In the genomic region with DNA sequence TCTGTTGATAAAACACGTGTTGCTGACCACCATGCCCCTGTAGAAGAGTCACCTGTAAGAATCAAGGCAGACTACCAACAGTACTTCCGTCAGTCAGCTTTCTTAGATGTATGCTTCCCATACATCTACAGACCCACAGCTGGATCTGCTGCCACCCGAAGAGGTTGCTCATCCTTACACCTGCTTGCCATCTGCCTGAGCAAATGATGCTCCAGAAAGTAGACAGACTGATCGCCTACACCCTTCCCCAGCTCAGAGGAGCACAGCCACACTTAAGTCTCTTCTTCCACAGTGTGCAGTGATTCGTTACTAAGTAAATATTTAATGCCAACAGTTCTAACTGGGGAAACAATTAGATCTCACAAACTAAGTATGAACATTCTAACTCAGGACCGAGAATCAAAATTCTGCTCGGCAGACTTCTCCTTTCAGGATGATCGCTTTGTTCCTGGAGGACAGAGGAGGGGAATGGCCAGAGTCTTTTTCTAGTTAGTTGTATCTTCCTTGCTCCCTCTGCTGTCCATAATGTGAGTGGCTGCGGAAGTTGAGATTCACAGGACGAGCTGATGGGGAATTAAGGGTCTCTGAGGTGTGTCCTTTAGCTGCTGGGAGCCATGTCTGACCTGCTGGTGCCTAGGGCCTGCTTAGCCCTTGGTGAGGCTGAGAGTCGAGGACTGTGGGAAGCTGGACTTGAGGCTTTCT, we compare ENCODE assay signal across 9 mouse cellular contexts. TPM values are rescaled to one million over a fixed set of nuclear protein-coding genes. Genes with fewer than 3 reads are reported as not detected.
A peak's percentile ranks its signal among the peaks of the same experiment; 100 is the strongest.
DNase-seq lines count a peak whose midpoint lies in the region; ATAC-seq and TF ChIP-seq lines count a peak whose summit lies in the region.
"Had no signal": no experiment of that assay in that cellular context is flagged by ENCODE, and none has a peak within 500 bp of the region (broad histone marks: within the 10 kb centered on the region; RNA-seq: fewer than 3 reads in every experiment).

No protein-coding gene starts in this region.

- no peak overlapping the region for H3K27ac ChIP-seq in embryonic facial prominence, embryonic 11.5 days (replicated peaks; ENCODE audit: low read depth, low read length)
- H3K27ac ChIP-seq in embryonic facial prominence, embryonic 10.5 days (replicated peaks), result no peak overlapping the region; the same call in 1 of the 2 replicates
- H3K27ac ChIP-seq in kidney, embryonic 15.5 days, result no peak overlapping the region
- no peak overlapping the region for H3K27ac ChIP-seq in lung, postnatal 0 days (ENCODE audit: low read length)

- H3K36me3 ChIP-seq in embryonic facial prominence, embryonic 11.5 days (replicated peaks; ENCODE audit: control insufficient read depth, insufficient read depth, low read depth, low read length), result no peaks in the 10 kb centered on the region
- H3K36me3 ChIP-seq in embryonic facial prominence, embryonic 10.5 days (replicated peaks), result peaks cover 18% of the 10 kb centered on the region
- H3K36me3 ChIP-seq in kidney, embryonic 15.5 days, result peaks cover 15% of the 10 kb centered on the region
- peaks cover 3% of the 10 kb centered on the region; the same call in 1 of the 2 replicates for H3K36me3 ChIP-seq in lung, postnatal 0 days (ENCODE audit: insufficient read depth, low read length)

- H3K4me3 ChIP-seq in embryonic facial prominence, embryonic 11.5 days (ENCODE audit: low read depth, low read length), result no peak overlapping the region
- no peak overlapping the region for H3K4me3 ChIP-seq in embryonic facial prominence, embryonic 10.5 days
- no peak overlapping the region for H3K4me3 ChIP-seq in kidney, embryonic 15.5 days (replicated peaks)
- H3K4me3 ChIP-seq in lung, postnatal 0 days (ENCODE audit: low read depth, low read length), result no peak overlapping the region

- no peaks in the 10 kb centered on the region for H3K27me3 ChIP-seq in embryonic facial prominence, embryonic 11.5 days (ENCODE audit: control insufficient read depth, insufficient read depth, low read length)
- H3K27me3 ChIP-seq in embryonic facial prominence, embryonic 10.5 days (replicated peaks; ENCODE audit: low read depth, poor library complexity, severe bottlenecking), result no peaks in the 10 kb centered on the region
- H3K27me3 ChIP-seq in kidney, embryonic 15.5 days, result no peaks in the 10 kb centered on the region
- no peaks in the 10 kb centered on the region for H3K27me3 ChIP-seq in lung, postnatal 0 days (replicated peaks; ENCODE audit: insufficient read depth, low read length)

- H3K4me2 ChIP-seq in embryonic facial prominence, embryonic 11.5 days (ENCODE audit: low read depth, low read length), result no peak overlapping the region
- no peak overlapping the region for H3K4me2 ChIP-seq in kidney, embryonic 15.5 days
- no peak overlapping the region for H3K4me2 ChIP-seq in lung, postnatal 0 days (replicated peaks; ENCODE audit: low read depth, low read length)

- peak; percentile 24 for DNase-seq in embryonic facial prominence, embryonic 11.5 days (ENCODE audit: low spot score)
- no peak for DNase-seq in embryonic facial prominence, embryonic 10.5 days (ENCODE audit: low spot score)
- peak; percentile 44 to 57 for DNase-seq in kidney, postnatal 4 days
- peak; percentile 21 for DNase-seq in NIH3T3 (ENCODE audit: low read depth)
- DNase-seq in lung, postnatal 0 days (ENCODE audit: low spot score), result peak; percentile 58
- no peak for DNase-seq in urinary bladder, postnatal 36 days (ENCODE audit: low spot score in 2 of 2)
- DNase-seq: cerebellum, adult 8-10 months had no signal

- peak; percentile 59 for TF ChIP-seq CTCF in lung, postnatal 0 days (IDR thresholded peaks at IDR 0.05)

- no peak for TF ChIP-seq EP300 in lung, postnatal 0 days (IDR thresholded peaks at IDR 0.05)

- H3K4me1 ChIP-seq in embryonic facial prominence, embryonic 11.5 days (ENCODE audit: control insufficient read depth, insufficient read depth, low read length), result no peaks in the 10 kb centered on the region
- peaks cover 23% of the 10 kb centered on the region for H3K4me1 ChIP-seq in embryonic facial prominence, embryonic 10.5 days
- no peaks in the 10 kb centered on the region for H3K4me1 ChIP-seq in kidney, embryonic 15.5 days
- peaks cover 6% of the 10 kb centered on the region; the same call in 1 of the 2 replicates for H3K4me1 ChIP-seq in lung, postnatal 0 days (ENCODE audit: insufficient read depth, low read depth, low read length)

- H3K9me3 ChIP-seq in embryonic facial prominence, embryonic 11.5 days (replicated peaks; ENCODE audit: control insufficient read depth, low read length), result no peaks in the 10 kb centered on the region
- H3K9me3 ChIP-seq in embryonic facial prominence, embryonic 10.5 days, result no peaks in the 10 kb centered on the region
- H3K9me3 ChIP-seq in kidney, embryonic 15.5 days (replicated peaks), result no peaks in the 10 kb centered on the region
- H3K9me3 ChIP-seq in lung, postnatal 0 days (ENCODE audit: low read length), result no peaks in the 10 kb centered on the region

- H3K9ac ChIP-seq in embryonic facial prominence, embryonic 11.5 days (replicated peaks; ENCODE audit: low read length), result no peak overlapping the region
- H3K9ac ChIP-seq in kidney, embryonic 15.5 days, result no peak overlapping the region
- H3K9ac ChIP-seq in lung, postnatal 0 days (replicated peaks; ENCODE audit: low read depth), result no peak overlapping the region

- no peak for ATAC-seq in embryonic facial prominence, embryonic 11.5 days (replicated peaks; ENCODE audit: insufficient number of reproducible peaks, low FRiP score, low TSS enrichment, low read depth)
- ATAC-seq in kidney, embryonic 15.5 days (replicated peaks; ENCODE audit: low FRiP score), result no peak
- ATAC-seq in lung, postnatal 0 days, result no peak
- no peak for ATAC-seq in megakaryocyte, adult 5-6 weeks (ENCODE audit: poor library complexity, severe bottlenecking)

- 62% methylated on average over 11 of the region's 11 CpGs for WGBS in embryonic facial prominence, embryonic 11.5 days
- WGBS in embryonic facial prominence, embryonic 10.5 days, result 62% methylated on average over 11 of the region's 11 CpGs
- 56% methylated on average over 11 of the region's 11 CpGs for WGBS in kidney, embryonic 15.5 days
- WGBS in lung, postnatal 0 days, result 42% methylated on average over 11 of the region's 11 CpGs

RNA-seq across cellular contexts. Expression of gene S100b, which starts 6.9 kb away (rescaled TPM):
- 0.14 and 0.32 TPM in 2 replicates for polyA plus RNA-seq in embryonic facial prominence, embryonic 11.5 days (2014; fragmentation: Nextera tagmentation; extraction: Ambion mirVana)
- polyA plus RNA-seq in embryonic facial prominence, embryonic 10.5 days (2016; fragmentation: Nextera tagmentation; extraction: Ambion mirVana), result 0.10 TPM in 1 of 2 replicates, not detected in the other
- polyA plus RNA-seq in kidney, embryonic 15.5 days (2015; fragmentation: Nextera tagmentation; extraction: Ambion mirVana), result 0.50 and 0.84 TPM in 2 replicates
- polyA plus RNA-seq in lung, postnatal 0 days (2015; fragmentation: Nextera tagmentation; extraction: Ambion mirVana), result 1.3 and 1.9 TPM in 2 replicates
- total RNA-seq in megakaryocyte, adult 5-6 weeks (2015), result 0.14 and 0.47 TPM in 2 replicates
- 0.11 TPM in 1 of 2 replicates, not detected in the other for total RNA-seq in megakaryocyte, adult 5-6 weeks (2017)

RNA-seq across cellular contexts. Expression of gene Prmt2, which starts 22.8 kb away (rescaled TPM):
- polyA plus RNA-seq in embryonic facial prominence, embryonic 11.5 days (2014; fragmentation: Nextera tagmentation; extraction: Ambion mirVana), result 65.3 and 77.9 TPM in 2 replicates
- polyA plus RNA-seq in embryonic facial prominence, embryonic 10.5 days (2016; fragmentation: Nextera tagmentation; extraction: Ambion mirVana), result 62.2 and 64.5 TPM in 2 replicates
- 54.5 and 58.9 TPM in 2 replicates for polyA plus RNA-seq in kidney, embryonic 15.5 days (2015; fragmentation: Nextera tagmentation; extraction: Ambion mirVana)
- 50.8 and 58.8 TPM in 2 replicates for polyA plus RNA-seq in lung, postnatal 0 days (2015; fragmentation: Nextera tagmentation; extraction: Ambion mirVana)
- total RNA-seq in megakaryocyte, adult 5-6 weeks (2015), result 1.7 and 2.3 TPM in 2 replicates
- total RNA-seq in megakaryocyte, adult 5-6 weeks (2017), result 1.3 and 2.0 TPM in 2 replicates

Comparison
In these comparisons a context has a peak if more than half of its experiments do, and no peak if none do; other contexts are left out.
1. DNase-seq: peak in embryonic facial prominence, embryonic 11.5 days (single experiment), kidney, postnatal 4 days (2 of 2), NIH3T3 (single experiment) and lung, postnatal 0 days (single experiment); none in embryonic facial prominence, embryonic 10.5 days (single experiment) and urinary bladder, postnatal 36 days (0 of 2).